Mouse (Mus musculus) ES-CJ7 (cell line): ENCODE data around the gene Rnf166.
A peak's percentile ranks its signal among the peaks of the same experiment; 100 is the strongest.

Experiments used
- DNase-seq: peaks from one replicate; pipeline ENCODE4 v3.0.0; 2011; ENCODE audit warnings: low read depth, low spot score

The Rnf166 gene

GRCm38 (mm10) chr8:122469407-122469806 is 6.5 kb downstream of the Rnf166 start:
- DNase-seq, result no peak

GRCm38 (mm10) chr8:122467816-122468215 is 8.0 kb downstream of the Rnf166 start:
- no peak for DNase-seq

GRCm38 (mm10) chr8:122464985-122465384 is 10.9 kb downstream of the Rnf166 start:
- no peak for DNase-seq

GRCm38 (mm10) chr8:122463651-122464640 is 11.9 kb downstream of the Rnf166 start:
- DNase-seq, result no peak

- DNase-seq, result no peak
Measured at GRCm38 (mm10) chr8:122462510-122462909, 13.4 kb downstream of the Rnf166 start.

GRCm38 (mm10) chr8:122461473-122462148 is 14.3 kb downstream of the Rnf166 start:
- no peak for DNase-seq

GRCm38 (mm10) chr8:122460524-122461472 is 15.1 kb downstream of the Rnf166 start, which contains the start of gene Snai3:
Gene Snai3 (minus strand): TSS chr8:122460733.
- DNase-seq, result peak; percentile 74

GRCm38 (mm10) chr8:122459990-122460389 is 15.9 kb downstream of the Rnf166 start:
- no peak for DNase-seq

GRCm38 (mm10) chr8:122459218-122459900 is 16.5 kb downstream of the Rnf166 start:
- DNase-seq, result peak; percentile 62

GRCm38 (mm10) chr8:122457171-122457570 is 18.7 kb downstream of the Rnf166 start:
- no peak for DNase-seq

GRCm38 (mm10) chr8:122454409-122454808 is 21.5 kb downstream of the Rnf166 start:
- no peak for DNase-seq

GRCm38 (mm10) chr8:122452154-122452553 is 23.7 kb downstream of the Rnf166 start:
- DNase-seq, result no peak

- DNase-seq, result no peak
Measured at GRCm38 (mm10) chr8:122451161-122451703, 24.6 kb downstream of the Rnf166 start.

- no peak for DNase-seq
Measured at GRCm38 (mm10) chr8:122445203-122445602, 30.7 kb downstream of the Rnf166 start.

- peak; percentile 92 for DNase-seq
Measured at GRCm38 (mm10) chr8:122444058-122444748, 31.7 kb downstream of the Rnf166 start.

- peak; percentile 100 for DNase-seq
Measured at GRCm38 (mm10) chr8:122443262-122444006, 32.4 kb downstream of the Rnf166 start, which contains the start of gene Mvd. Gene Mvd (minus strand): TSS chr8:122443422.

GRCm38 (mm10) chr8:122442781-122443180 is 33.1 kb downstream of the Rnf166 start:
- DNase-seq, result no peak

- no peak for DNase-seq
Measured at GRCm38 (mm10) chr8:122442356-122442755, 33.5 kb downstream of the Rnf166 start.

- no peak for DNase-seq
Measured at GRCm38 (mm10) chr8:122441326-122441725, 34.5 kb downstream of the Rnf166 start.
